Mouse (Mus musculus): ENCODE data around the gene Vax1. TPM values are rescaled to one million over a fixed set of nuclear protein-coding genes. Genes with fewer than 3 reads are reported as not detected.

The Vax1 gene
- polyA plus RNA-seq, 1 experiment from 2014 or later, result 0.90 TPM

DNA sequence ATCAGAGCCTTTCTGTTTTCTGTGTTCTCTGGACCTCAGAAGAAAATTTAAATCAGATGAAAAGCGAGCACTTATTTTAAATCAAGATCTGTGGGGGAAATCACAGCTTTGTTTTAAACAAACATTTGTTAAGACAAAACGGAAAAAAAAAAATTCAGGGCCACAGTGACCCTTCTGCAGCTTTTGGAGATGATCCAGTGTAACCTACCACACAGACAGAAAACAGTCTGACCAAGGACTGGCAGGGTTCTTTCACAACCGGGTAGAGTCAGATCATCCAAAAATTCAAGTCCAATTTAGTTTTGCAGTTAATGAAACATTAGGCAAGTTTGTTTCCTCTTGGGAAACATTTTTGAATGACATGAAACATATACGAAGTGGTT, 21.3 kb upstream of the Vax1 start:
- WGBS, result 9% methylated on average over 4 of the region's 4 CpGs
- H3K9me3 ChIP-seq (replicated peaks), result no peaks in the 10 kb centered on the region
- no peak overlapping the region for H3K9ac ChIP-seq
- peak overlapping the region; percentile 24 for H3K4me2 ChIP-seq
- peaks cover 13% of the 10 kb centered on the region for H3K4me1 ChIP-seq
- no peak overlapping the region for H3K4me3 ChIP-seq
- H3K27me3 ChIP-seq, result peaks cover 94% of the 10 kb centered on the region
- no peak for ATAC-seq
- no peak overlapping the region for H3K27ac ChIP-seq
- H3K36me3 ChIP-seq (ENCODE audit: poor library complexity, severe bottlenecking), result no peaks in the 10 kb centered on the region

DNA sequence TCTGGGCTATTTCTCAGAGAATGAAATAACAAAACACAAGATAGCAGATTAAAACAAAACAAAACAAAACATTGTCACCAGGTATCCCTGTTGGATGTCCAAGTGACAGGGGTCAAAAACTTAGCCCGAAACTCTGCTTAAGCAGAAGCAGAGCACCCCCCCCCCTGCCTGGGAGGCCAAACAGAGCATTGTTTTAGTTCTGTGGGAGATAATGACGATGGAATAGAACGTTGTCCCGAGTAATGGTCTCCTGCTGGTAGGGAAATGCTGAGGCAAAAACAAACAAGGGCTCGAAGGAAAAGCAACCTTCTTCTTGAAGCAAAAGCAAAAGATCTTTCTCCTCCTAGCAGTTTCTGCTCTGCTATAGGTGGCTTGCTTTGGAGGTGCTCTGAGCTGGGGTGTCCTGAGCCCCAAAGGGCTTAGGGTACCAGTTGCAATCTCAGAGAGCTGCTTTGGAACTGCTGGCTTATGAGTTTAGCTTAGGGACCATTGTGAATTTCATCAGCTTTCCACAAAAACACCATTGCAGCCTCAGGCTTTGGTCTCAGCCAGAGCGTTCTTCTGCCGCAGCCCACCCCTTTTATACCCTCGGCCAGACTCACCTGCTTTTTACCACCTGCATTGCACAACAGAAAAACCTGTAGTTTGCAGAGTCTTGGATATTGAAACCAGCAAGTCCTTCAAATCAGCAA, 20.7 kb upstream of the Vax1 start:
- Histone ChIP-seq H3K27me3 (peaks cover 94% of the 10 kb centered on the region), H3K9ac (no peak overlapping the region), H3K36me3 (ENCODE audit: poor library complexity, severe bottlenecking) (no peaks in the 10 kb centered on the region), H3K4me3 (no peak overlapping the region), H3K9me3 (replicated peaks) (no peaks in the 10 kb centered on the region), H3K27ac (no peak overlapping the region), H3K4me1 (peaks cover 8% of the 10 kb centered on the region), H3K4me2 (peak overlapping the region; percentile 24)
- ATAC-seq, result no peak
- 3% methylated on average over 8 of the region's 8 CpGs for WGBS

DNA sequence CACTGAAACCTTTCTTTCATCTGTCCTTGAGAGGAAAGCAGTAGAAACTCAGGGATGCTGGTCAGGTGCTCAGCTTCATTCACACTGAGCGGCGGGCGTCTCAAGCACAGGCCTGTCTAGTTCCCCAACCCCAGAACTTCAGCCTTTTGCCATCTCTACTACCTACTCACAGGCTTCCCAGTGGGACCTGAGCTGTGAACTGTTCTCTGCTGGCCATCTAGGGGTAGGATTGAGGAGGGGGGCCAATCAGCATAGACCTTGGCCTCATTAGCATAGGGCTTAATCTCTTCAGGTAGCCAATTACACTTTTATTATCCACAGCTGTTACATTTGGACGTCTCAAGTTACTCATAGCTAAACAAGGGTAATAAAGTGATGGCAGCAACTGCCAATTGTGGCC, 19.1 kb upstream of the Vax1 start:
- no peak overlapping the region for H3K9ac ChIP-seq
- H3K9me3 ChIP-seq (replicated peaks), result no peaks in the 10 kb centered on the region
- H3K4me3 ChIP-seq, result no peak overlapping the region
- peaks cover 3% of the 10 kb centered on the region for H3K4me1 ChIP-seq
- no peak for ATAC-seq
- H3K27ac ChIP-seq, result no peak overlapping the region
- H3K27me3 ChIP-seq, result peaks cover 90% of the 10 kb centered on the region
- WGBS, result 30% methylated on average over 4 of the region's 4 CpGs
- no peak overlapping the region for H3K4me2 ChIP-seq
- H3K36me3 ChIP-seq (ENCODE audit: poor library complexity, severe bottlenecking), result no peaks in the 10 kb centered on the region

DNA sequence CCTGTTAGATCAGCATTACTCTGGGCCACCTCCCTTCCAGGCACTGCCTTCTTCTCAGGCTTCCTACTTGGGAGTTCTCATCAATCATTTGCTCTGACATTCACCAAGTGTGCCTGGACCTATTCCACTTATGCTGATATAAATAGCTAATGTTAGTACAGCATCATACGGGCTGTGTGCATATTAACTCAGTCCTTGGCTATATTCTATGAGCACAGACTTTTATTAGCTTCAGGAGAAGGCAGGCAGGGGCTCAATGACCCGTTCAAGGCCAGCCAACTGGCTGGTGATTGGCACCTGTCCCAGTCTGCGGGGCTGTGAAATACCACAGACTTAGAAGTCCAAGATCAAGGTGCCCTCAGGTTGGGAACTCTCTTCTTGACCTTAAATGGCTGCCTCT, 14.1 kb upstream of the Vax1 start:
- Histone ChIP-seq H3K9ac (no peak overlapping the region), H3K4me1 (no peaks in the 10 kb centered on the region), H3K27me3 (peaks cover 91% of the 10 kb centered on the region), H3K4me3 (no peak overlapping the region), H3K36me3 (ENCODE audit: poor library complexity, severe bottlenecking) (no peaks in the 10 kb centered on the region), H3K27ac (no peak overlapping the region), H3K4me2 (no peak overlapping the region), H3K9me3 (replicated peaks) (no peaks in the 10 kb centered on the region)
- ATAC-seq, result no peak
- 64% methylated on average over 3 of the region's 3 CpGs for WGBS

DNA sequence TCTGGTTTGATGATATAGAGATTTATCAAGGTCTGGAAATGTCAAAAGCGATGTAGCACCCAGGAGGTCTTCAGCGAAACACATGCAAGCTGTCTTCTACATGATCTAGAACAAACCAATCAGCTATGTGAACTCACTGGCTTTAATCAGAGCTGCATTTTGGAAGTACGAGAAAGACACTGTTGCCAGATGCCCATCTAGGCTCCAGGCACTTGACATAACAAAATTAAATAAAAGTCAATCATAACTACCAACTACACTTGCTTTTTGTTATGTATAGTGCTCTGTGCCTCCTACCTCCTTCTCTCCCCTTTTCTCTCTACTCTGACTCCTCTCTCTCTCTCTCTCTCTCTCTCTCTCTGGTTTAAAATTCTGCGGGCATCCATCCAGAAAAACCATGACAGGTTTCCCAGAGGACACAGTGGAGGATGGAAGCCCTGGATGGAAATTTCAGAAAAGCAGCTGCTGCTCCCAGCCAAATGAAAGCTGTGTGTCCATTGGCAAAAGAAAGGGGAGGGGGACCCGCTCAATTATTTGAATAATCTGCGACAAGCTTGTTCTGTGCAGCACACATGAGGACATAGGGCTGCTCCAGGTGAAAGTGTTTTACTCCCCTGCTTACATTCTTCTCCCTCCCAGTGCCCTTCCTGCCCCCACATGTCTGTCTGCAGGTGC, 3.6 kb upstream of the Vax1 start:
- H3K27ac ChIP-seq, result 0 out of 2 replicates have a peak overlapping the region, but pooled peaks have one; percentile 42
- H3K9ac ChIP-seq, result no peak overlapping the region
- no peak for ATAC-seq
- WGBS, result 9% methylated on average over 6 of the region's 6 CpGs
- peaks cover 41% of the 10 kb centered on the region for H3K4me1 ChIP-seq
- H3K27me3 ChIP-seq, result peaks cover 89% of the 10 kb centered on the region
- H3K4me2 ChIP-seq, result peak overlapping the region; percentile 77; the same call in 1 of the 2 replicates
- H3K36me3 ChIP-seq (ENCODE audit: poor library complexity, severe bottlenecking), result no peaks in the 10 kb centered on the region
- H3K9me3 ChIP-seq (replicated peaks), result no peaks in the 10 kb centered on the region
- no peak overlapping the region for H3K4me3 ChIP-seq

DNA sequence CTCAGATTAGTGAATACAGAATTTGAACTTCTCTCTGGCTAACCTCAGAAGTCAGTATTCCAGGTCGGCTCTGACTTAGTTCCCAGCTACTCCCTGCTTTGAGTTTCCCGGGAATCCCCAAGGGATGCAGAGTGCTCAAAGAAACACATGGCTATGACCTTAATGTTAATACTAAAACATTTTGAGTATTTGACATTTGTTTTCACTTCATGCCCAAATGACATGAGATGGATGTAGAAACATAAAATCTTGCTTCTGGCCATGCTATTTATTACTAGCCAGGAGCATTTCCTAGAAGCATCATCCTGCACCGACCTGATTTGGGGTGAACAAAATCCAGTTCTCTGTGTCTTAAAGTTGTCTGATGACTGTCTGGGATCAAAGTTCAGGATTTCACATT, 2.9 kb upstream of the Vax1 start:
- Histone ChIP-seq H3K4me3 (peak overlapping the region; percentile 5; the same call in 1 of the 2 replicates), H3K4me2 (peak overlapping the region; percentile 77), H3K27me3 (peaks cover 90% of the 10 kb centered on the region), H3K4me1 (peaks cover 41% of the 10 kb centered on the region), H3K36me3 (ENCODE audit: poor library complexity, severe bottlenecking) (no peaks in the 10 kb centered on the region), H3K9ac (no peak overlapping the region), H3K9me3 (replicated peaks) (no peaks in the 10 kb centered on the region), H3K27ac (no peak overlapping the region)
- 5% methylated on average over 3 of the region's 3 CpGs for WGBS
- no peak for ATAC-seq

DNA sequence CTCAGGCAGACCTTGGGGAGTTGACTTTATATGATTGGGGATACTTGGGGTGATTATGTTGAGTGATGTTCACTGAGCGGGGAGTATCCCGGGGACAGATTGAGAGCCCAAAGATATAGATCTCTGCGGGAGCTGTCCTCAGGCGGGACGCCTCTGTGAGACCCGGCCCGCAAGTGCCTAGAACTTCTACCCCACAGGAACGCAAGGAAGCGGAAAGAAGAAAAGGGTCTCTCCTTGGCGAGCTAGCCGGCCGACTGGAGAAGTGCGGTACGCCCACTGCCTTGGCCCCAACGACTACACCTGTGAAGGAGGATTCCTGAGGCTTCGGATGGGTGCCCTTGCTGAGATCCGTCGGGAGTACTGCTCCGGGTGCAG, 2.0 kb upstream of the Vax1 start:
- Histone ChIP-seq H3K27ac (peak overlapping the region; percentile 44), H3K4me3 (peak overlapping the region; percentile 57), H3K9ac (peak overlapping the region; percentile 51), H3K27me3 (peaks cover 90% of the 10 kb centered on the region), H3K9me3 (replicated peaks) (no peaks in the 10 kb centered on the region), H3K36me3 (ENCODE audit: poor library complexity, severe bottlenecking) (no peaks in the 10 kb centered on the region), H3K4me1 (peaks cover 43% of the 10 kb centered on the region), H3K4me2 (peak overlapping the region; percentile 77)
- WGBS, result 0% methylated on average over 19 of the region's 19 CpGs
- no peak for ATAC-seq

DNA sequence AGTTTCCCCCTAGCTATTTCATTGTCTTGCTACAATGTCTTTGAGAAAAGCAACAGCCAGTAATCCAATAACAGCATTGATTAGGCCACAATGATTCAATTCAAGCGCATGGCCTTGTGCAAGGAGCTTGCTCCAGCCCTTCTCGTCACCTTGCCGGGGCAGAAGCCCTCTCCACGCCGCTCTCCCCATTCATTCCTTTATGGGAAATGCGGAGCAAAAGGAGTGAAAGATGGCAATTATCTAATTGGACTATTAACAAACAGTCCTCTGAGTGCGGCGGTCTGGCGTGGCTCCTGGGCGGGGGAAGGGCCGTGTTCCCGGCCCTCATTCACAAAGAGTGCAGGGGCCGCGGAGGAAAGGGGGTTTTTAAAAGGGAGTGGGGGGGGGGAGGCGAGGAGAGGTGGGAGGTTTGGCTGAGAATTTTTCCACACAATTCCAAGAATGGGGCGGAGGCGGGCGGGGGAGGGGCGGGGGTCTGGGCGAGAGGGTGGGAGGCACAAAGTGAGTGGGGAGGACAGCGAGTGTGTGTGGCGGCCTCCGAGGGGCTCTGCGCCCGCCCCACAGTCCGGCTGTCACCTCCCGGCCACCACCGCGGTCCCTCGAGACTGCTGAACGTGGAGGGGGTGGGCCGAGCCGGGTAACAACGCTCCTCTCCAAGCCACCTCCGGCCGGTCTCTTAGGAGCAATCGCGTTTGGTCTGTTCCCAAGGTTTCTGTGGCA, 1.5 kb upstream of the Vax1 start:
- H3K4me3 ChIP-seq, result peak overlapping the region; percentile 57
- H3K27me3 ChIP-seq, result peaks cover 90% of the 10 kb centered on the region
- H3K27ac ChIP-seq, result peak overlapping the region; percentile 87
- peaks cover 48% of the 10 kb centered on the region for H3K4me1 ChIP-seq
- H3K9ac ChIP-seq, result peak overlapping the region; percentile 51; the same call in 1 of the 2 replicates
- 1% methylated on average over 38 of the region's 38 CpGs for WGBS
- no peaks in the 10 kb centered on the region for H3K9me3 ChIP-seq (replicated peaks)
- H3K36me3 ChIP-seq (ENCODE audit: poor library complexity, severe bottlenecking), result no peaks in the 10 kb centered on the region
- peak; percentile 79 for ATAC-seq
- H3K4me2 ChIP-seq, result peak overlapping the region; percentile 77

DNA sequence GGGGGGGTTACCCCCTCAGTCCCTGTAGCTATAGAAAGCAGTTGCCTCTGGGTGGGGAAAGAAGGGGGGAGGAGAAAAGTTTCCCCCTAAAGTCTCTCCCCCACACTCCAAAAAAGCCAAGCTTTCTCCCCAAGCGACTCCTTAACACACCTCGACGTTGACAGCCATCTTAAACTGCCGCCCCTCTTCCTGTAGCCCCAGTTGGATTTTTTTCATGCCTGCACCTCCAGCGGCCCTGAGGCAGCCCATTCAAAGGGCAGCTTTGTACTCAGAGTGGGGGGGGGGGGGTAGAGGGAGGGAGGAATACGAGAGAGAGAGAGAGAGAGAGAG, 875 bp upstream of the Vax1 start:
- Histone ChIP-seq H3K27ac (peak overlapping the region; percentile 87), H3K36me3 (ENCODE audit: poor library complexity, severe bottlenecking) (no peaks in the 10 kb centered on the region), H3K9me3 (replicated peaks) (no peaks in the 10 kb centered on the region), H3K27me3 (peaks cover 90% of the 10 kb centered on the region), H3K4me2 (peak overlapping the region; percentile 77), H3K9ac (peak overlapping the region; percentile 89; the same call in 1 of the 2 replicates), H3K4me1 (peaks cover 54% of the 10 kb centered on the region), H3K4me3 (peak overlapping the region; percentile 57)
- peak; percentile 44; the same call in 1 of the 2 replicates for ATAC-seq
- WGBS, result under 1% methylated on average over 6 of the region's 6 CpGs

DNA sequence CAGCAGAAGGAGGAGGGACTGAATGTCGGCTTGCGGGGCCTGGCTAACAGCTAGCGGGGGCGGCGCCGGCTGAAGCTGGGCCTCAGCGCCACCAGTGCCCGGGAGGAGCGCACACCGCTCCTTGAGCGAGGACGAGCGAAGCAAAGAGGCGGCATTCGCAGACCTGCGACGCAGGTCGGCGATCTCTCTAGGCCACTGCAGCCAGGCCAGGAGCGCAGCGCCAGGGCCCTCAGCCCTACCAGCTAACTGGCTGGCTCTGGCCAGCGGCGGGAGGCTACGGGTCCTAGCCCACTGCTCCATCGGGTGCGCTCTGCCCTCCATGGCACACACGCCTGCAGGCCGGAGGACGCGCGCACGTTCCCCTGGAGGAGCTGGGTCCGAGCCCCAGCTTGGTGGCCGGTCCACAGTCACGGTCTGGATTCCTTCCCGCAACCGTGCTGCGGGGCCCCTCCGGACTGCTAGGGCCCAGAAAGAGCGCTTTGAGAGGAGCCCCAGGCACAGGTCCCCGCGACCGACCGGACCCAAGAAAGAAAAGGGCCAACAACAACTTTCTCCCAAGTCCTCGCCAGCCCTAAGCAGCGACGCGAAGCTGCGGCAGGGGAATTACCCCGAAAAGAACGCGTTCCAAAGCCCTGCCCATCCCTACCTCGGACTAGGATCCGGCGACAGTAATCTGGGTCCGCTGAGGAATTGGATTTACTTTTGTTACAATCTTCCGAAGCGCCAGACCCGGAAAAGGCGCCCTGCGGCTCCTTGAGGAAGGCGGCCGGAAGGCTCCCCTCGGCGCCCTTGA, 517 bp downstream of the Vax1 start:
- H3K36me3 ChIP-seq (ENCODE audit: poor library complexity, severe bottlenecking), result no peaks in the 10 kb centered on the region

DNA sequence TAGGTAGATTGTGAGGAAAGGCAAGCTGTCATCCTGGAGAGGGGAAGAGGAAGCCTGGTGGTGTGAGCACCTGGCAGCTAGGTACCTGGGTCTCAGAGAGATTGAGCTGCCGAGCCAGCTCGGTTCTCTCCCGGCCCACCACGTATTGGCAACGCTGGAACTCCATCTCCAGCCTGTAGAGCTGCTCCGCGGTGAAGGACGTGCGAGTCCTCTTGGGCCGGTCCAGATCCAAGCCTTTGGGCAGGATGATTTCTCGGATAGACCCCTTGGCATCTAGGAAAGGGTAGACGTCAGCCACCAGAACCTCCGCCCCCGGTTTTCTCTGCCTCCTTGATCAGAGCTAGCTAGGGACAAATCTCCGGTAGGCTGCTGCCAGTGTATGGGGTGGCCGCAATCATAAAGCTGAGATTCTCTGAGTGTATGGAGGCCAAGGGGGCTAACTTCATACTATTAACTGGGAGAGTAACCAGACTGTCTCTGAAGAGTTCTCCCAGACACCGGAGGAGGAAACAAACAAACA, 1.4 kb downstream of the Vax1 start:
- Histone ChIP-seq H3K4me2 (peak overlapping the region; percentile 77), H3K9me3 (replicated peaks) (no peaks in the 10 kb centered on the region), H3K4me1 (peaks cover 58% of the 10 kb centered on the region), H3K36me3 (ENCODE audit: poor library complexity, severe bottlenecking) (no peaks in the 10 kb centered on the region), H3K27ac (peak overlapping the region; percentile 87), H3K27me3 (peaks cover 86% of the 10 kb centered on the region), H3K4me3 (peak overlapping the region; percentile 57), H3K9ac (peak overlapping the region; percentile 89)
- ATAC-seq, result no peak
- WGBS, result 3% methylated on average over 17 of the region's 17 CpGs

More for the DNA sequence above, 517 bp downstream of the Vax1 start:
- H3K27ac ChIP-seq, result peak overlapping the region; percentile 87
- no peak for ATAC-seq
- no peaks in the 10 kb centered on the region for H3K9me3 ChIP-seq (replicated peaks)
- peaks cover 86% of the 10 kb centered on the region for H3K27me3 ChIP-seq
- H3K4me3 ChIP-seq, result peak overlapping the region; percentile 57
- peak overlapping the region; percentile 89 for H3K9ac ChIP-seq
- under 1% methylated on average over 65 of the region's 65 CpGs for WGBS
- H3K4me2 ChIP-seq, result peak overlapping the region; percentile 77
- H3K4me1 ChIP-seq, result peaks cover 61% of the 10 kb centered on the region

All from forebrain, embryonic 13.5 days (tissue).